Mouse (Mus musculus) ovary, adult 18-20 months (tissue): ENCODE measurements around the gene Sardh.

Experiments used
- DNase-seq: peaks from one replicate; pipeline ENCODE4 v3.0.0; 2022; ENCODE audit warnings: low spot score, mixed read lengths

The Sardh gene

GRCm38 (mm10) chr2:27226572-27226971 lies 21.6 kb downstream of the Sardh start:
- no peak for DNase-seq

GRCm38 (mm10) chr2:27223012-27223421 lies 25.1 kb downstream of the Sardh start:
- DNase-seq, result no peak

- DNase-seq, result no peak
These were observed 29.6 kb downstream of the Sardh start for GRCm38 (mm10) chr2:27218569-27218968.

GRCm38 (mm10) chr2:27218121-27218544 lies 30.0 kb downstream of the Sardh start:
- DNase-seq, result no peak

- DNase-seq, result peak; percentile 41
These were observed 32.6 kb downstream of the Sardh start for GRCm38 (mm10) chr2:27215537-27215936.

- DNase-seq, result no peak
These were observed 35.9 kb downstream of the Sardh start for GRCm38 (mm10) chr2:27211966-27212893.

GRCm38 (mm10) chr2:27210676-27211210 lies 37.4 kb downstream of the Sardh start:
- DNase-seq, result no peak

GRCm38 (mm10) chr2:27210255-27210654 lies 37.9 kb downstream of the Sardh start:
- DNase-seq, result no peak

- DNase-seq, result no peak
These were observed 38.3 kb downstream of the Sardh start for GRCm38 (mm10) chr2:27209816-27210215.

- DNase-seq, result no peak
These were observed 38.8 kb downstream of the Sardh start for GRCm38 (mm10) chr2:27209370-27209769.

GRCm38 (mm10) chr2:27207126-27207525 lies 41.0 kb downstream of the Sardh start:
- no peak for DNase-seq

GRCm38 (mm10) chr2:27206128-27206797 lies 41.9 kb downstream of the Sardh start:
- peak; percentile 53 for DNase-seq

GRCm38 (mm10) chr2:27205666-27206065 lies 42.5 kb downstream of the Sardh start:
- DNase-seq, result no peak

- no peak for DNase-seq
These were observed 47.6 kb downstream of the Sardh start for GRCm38 (mm10) chr2:27200586-27200985.

- DNase-seq, result no peak
These were observed 49.4 kb downstream of the Sardh start for GRCm38 (mm10) chr2:27198551-27199246.

- no peak for DNase-seq
These were observed 58.1 kb downstream of the Sardh start for GRCm38 (mm10) chr2:27189994-27190393.

- DNase-seq, result no peak
These were observed 60.6 kb downstream of the Sardh start for GRCm38 (mm10) chr2:27187531-27187930.

- DNase-seq, result no peak
These were observed 64.4 kb downstream of the Sardh start for GRCm38 (mm10) chr2:27183734-27184133.

- DNase-seq, result no peak
These were observed 66.2 kb downstream of the Sardh start for GRCm38 (mm10) chr2:27181907-27182306.

- no peak for DNase-seq
These were observed 69.0 kb downstream of the Sardh start for GRCm38 (mm10) chr2:27179101-27179500.

- DNase-seq, result no peak
These were observed 72.4 kb downstream of the Sardh start for GRCm38 (mm10) chr2:27175696-27176267.

GRCm38 (mm10) chr2:27174242-27174641 lies 73.9 kb downstream of the Sardh start:
- DNase-seq, result no peak
